Mouse (Mus musculus): ENCODE results near the gene Nsl1.

GRCm38 (mm10) chr1:191124288-191124687, 61.5 kb downstream of the Nsl1 start:
- TF ChIP-seq TAL1 (IDR thresholded peaks at IDR 0.05; ENCODE audit: low read length) = no peak
- no peak for TF ChIP-seq GATA1 (IDR thresholded peaks at IDR 0.05; ENCODE audit: low read length)

All from erythroblast, embryonic 14.5 days (primary cell).